Mouse (Mus musculus) duodenum, adult 2 months (tissue): ENCODE measurements around the gene Nfxl1. TPM values are rescaled to one million over a fixed set of nuclear protein-coding genes. Genes with fewer than 3 reads are reported as not detected.

Source experiments
- polyA plus RNA-seq: library from polyadenylated mRNA; depleted of rRNA; stranded (reverse); fragments of >200 nt; gene quantifications from 2 replicates; pipeline ENCODE4 v1.2.3, GENCODE M21; 2012; ENCODE audit warnings: low replicate concordance; rRNA removed

Gene Nfxl1
- polyA plus RNA-seq: 3.3 and 3.7 TPM in 2 replicates

GRCm38 (mm10) chr5:72559544-72560049 lies at the start of gene Nfxl1:
Gene Nfxl1, minus strand, starts transcription at chr5:72559684.

GRCm38 (mm10) chr5:72587192-72587681 lies 27.8 kb upstream of the Nfxl1 start, which contains the start of gene Gm5868:
Gene Gm5868, minus strand, starts transcription at chr5:72587551.

GRCm38 (mm10) chr5:72580970-72581332 lies 21.5 kb upstream of the Nfxl1 start, which contains the start of gene Zar1:
Gene Zar1, minus strand, starts transcription at chr5:72581254.

GRCm38 (mm10) chr5:72503531-72504523 lies 55.7 kb downstream of the Nfxl1 start, which contains the start of gene Corin:
Gene Corin, minus strand, starts transcription at chr5:72504473.

Other genes starting within 250 kb of the Nfxl1 start
- gene Corin, start 55.2 kb downstream of the Nfxl1 start, polyA plus RNA-seq: not detected in 2 replicates
- not detected in 2 replicates for gene Zar1, start 21.6 kb upstream of the Nfxl1 start, polyA plus RNA-seq
- gene Gm5868, start 27.9 kb upstream of the Nfxl1 start, polyA plus RNA-seq: 0.31 TPM in 1 of 2 replicates, not detected in the other
- not detected in 2 replicates for gene Cnga1, start 84.6 kb upstream of the Nfxl1 start, polyA plus RNA-seq
- 1.9 and 2.0 TPM in 2 replicates for gene Nipal1, start 88.1 kb upstream of the Nfxl1 start, polyA plus RNA-seq
- 0.14 and 0.15 TPM in 2 replicates for gene Txk, start 193.1 kb upstream of the Nfxl1 start, polyA plus RNA-seq